Mouse (Mus musculus): ENCODE data around the gene Arsa. TPM values are rescaled to one million over a fixed set of nuclear protein-coding genes. Genes with fewer than 3 reads are reported as not detected.
A peak's percentile ranks its signal among the peaks of the same experiment; 100 is the strongest.

Arsa gene
- polyA plus RNA-seq, 1 experiment from 2014 or later, result 14.1 TPM

DNA sequence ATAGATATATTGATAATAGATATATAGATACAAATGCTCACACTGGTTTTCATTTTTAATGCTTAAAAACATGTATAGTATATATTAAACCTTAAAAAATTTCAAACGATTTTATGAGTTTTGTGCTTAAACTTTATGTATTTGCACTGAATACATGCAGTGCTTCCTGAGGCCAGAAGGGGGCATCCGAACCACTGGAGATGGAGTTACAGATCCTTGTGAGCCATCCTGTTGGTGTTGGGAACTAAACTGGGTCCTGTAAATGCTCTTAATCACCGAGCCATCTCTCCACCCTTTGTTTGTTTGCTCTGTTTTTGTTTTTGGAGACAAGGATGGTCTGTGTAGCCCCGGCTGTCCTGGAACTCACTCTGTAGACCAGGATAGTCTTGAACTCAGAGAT is 17.7 kb upstream of the Arsa start:
- Histone ChIP-seq H3K4me3 (ENCODE audit: control insufficient read depth in 1 of 2, insufficient read depth in 1 of 2, low read depth in 1 of 2, low read length in 2 of 2) (no peak overlapping the region), H3K27ac (replicated peaks in 1 of 2; ENCODE audit: control insufficient read depth in 1 of 2, insufficient read depth in 1 of 2, low read depth in 2 of 2, low read length in 2 of 2) (no peak overlapping the region), H3K9me3 (ENCODE audit: control insufficient read depth, low read length) (peaks cover 4% of the 10 kb centered on the region; the same call in 1 of the 2 replicates), H3K4me2 (ENCODE audit: low read length) (no peak overlapping the region), H3K36me3 (ENCODE audit: control insufficient read depth, insufficient read depth, low read length) (no peaks in the 10 kb centered on the region), H3K27me3 (ENCODE audit: control insufficient read depth, insufficient read depth, low read length) (peaks cover 32% of the 10 kb centered on the region), H3K9ac (ENCODE audit: low read length) (no peak overlapping the region), H3K4me1 (ENCODE audit: control insufficient read depth in 2 of 2, insufficient read depth in 2 of 2, low read length in 2 of 2) (peaks cover 2 to 9% of the 10 kb centered on the region in 2 experiments; a peak in 3 of 4 replicates)
- ATAC-seq (ENCODE audit: insufficient number of reproducible peaks, insufficient read depth, low FRiP score, low read depth), result no peak
- 71% methylated on average over 4 of the region's 4 CpGs for WGBS

DNA sequence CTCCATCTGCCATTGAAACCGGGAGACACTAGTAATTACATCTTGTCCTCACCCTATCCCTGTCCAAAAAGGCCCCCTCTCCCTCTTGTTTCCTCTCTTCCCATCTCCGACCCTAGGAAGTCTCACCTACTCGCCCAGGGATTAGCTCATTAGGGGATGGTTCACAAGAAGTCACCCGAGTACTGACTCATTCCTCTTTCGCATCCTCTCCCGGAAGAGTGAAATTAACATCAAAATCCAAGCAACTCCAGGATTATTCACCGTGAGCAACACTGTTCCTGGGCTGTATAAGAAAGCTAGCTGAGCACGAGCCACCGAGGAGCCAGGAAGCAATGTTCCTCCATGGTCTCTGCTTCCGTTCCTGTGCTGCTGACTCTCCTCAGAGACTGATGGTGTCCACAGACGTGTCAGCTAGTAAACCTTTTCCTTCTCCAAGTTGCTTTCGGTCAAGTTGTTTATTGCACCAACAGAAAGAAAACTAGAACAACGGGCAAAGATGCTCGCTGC is 11.4 kb upstream of the Arsa start:
- no peaks in the 10 kb centered on the region for H3K36me3 ChIP-seq (ENCODE audit: control insufficient read depth, insufficient read depth, low read length)
- peaks cover 4% of the 10 kb centered on the region; the same call in 1 of the 2 replicates for H3K9me3 ChIP-seq (ENCODE audit: control insufficient read depth, low read length)
- no peak for ATAC-seq (ENCODE audit: insufficient number of reproducible peaks, insufficient read depth, low FRiP score, low read depth)
- H3K4me1 ChIP-seq (ENCODE audit: control insufficient read depth in 2 of 2, insufficient read depth in 2 of 2, low read length in 2 of 2), result no peaks in the 10 kb centered on the region
- WGBS, result 27% methylated on average over 14 of the region's 14 CpGs
- no peaks in the 10 kb centered on the region for H3K27me3 ChIP-seq (ENCODE audit: control insufficient read depth, insufficient read depth, low read length)
- no peak overlapping the region for H3K4me2 ChIP-seq (ENCODE audit: low read length)
- H3K4me3 ChIP-seq (ENCODE audit: control insufficient read depth in 1 of 2, insufficient read depth in 1 of 2, low read depth in 1 of 2, low read length in 2 of 2), result no peak overlapping the region
- H3K27ac ChIP-seq (replicated peaks in 1 of 2; ENCODE audit: control insufficient read depth in 1 of 2, insufficient read depth in 1 of 2, low read depth in 2 of 2, low read length in 2 of 2), result no peak overlapping the region
- no peak overlapping the region for H3K9ac ChIP-seq (ENCODE audit: low read length)

- H3K27me3 ChIP-seq (ENCODE audit: control insufficient read depth, insufficient read depth, low read length), result no peaks in the 10 kb centered on the region
- no peaks in the 10 kb centered on the region for H3K4me1 ChIP-seq (ENCODE audit: control insufficient read depth in 2 of 2, insufficient read depth in 2 of 2, low read length in 2 of 2)
- no peak overlapping the region for H3K27ac ChIP-seq (replicated peaks in 1 of 2; ENCODE audit: control insufficient read depth in 1 of 2, insufficient read depth in 1 of 2, low read depth in 2 of 2, low read length in 2 of 2)
- peaks cover 4% of the 10 kb centered on the region; the same call in 1 of the 2 replicates for H3K9me3 ChIP-seq (ENCODE audit: control insufficient read depth, low read length)
- ATAC-seq (ENCODE audit: insufficient number of reproducible peaks, insufficient read depth, low FRiP score, low read depth), result no peak
- H3K4me3 ChIP-seq (ENCODE audit: control insufficient read depth in 1 of 2, insufficient read depth in 1 of 2, low read depth in 1 of 2, low read length in 2 of 2), result no peak overlapping the region
- H3K4me2 ChIP-seq (ENCODE audit: low read length), result no peak overlapping the region
- WGBS, result 50% methylated on average over 12 of the region's 12 CpGs
- no peak overlapping the region for H3K9ac ChIP-seq (ENCODE audit: low read length)
- no peaks in the 10 kb centered on the region for H3K36me3 ChIP-seq (ENCODE audit: control insufficient read depth, insufficient read depth, low read length)
Measured at GRCm38 (mm10) chr15:89488182-89488581, 11.0 kb upstream of the Arsa start.

GRCm38 (mm10) chr15:89480584-89480983 is 3.4 kb upstream of the Arsa start:
- H3K4me3 ChIP-seq (ENCODE audit: control insufficient read depth in 1 of 2, insufficient read depth in 1 of 2, low read depth in 1 of 2, low read length in 2 of 2), result no peak overlapping the region
- H3K27me3 ChIP-seq (ENCODE audit: control insufficient read depth, insufficient read depth, low read length), result no peaks in the 10 kb centered on the region
- H3K36me3 ChIP-seq (ENCODE audit: control insufficient read depth, insufficient read depth, low read length), result no peaks in the 10 kb centered on the region
- no peak overlapping the region for H3K9ac ChIP-seq (ENCODE audit: low read length)
- ATAC-seq (ENCODE audit: insufficient number of reproducible peaks, insufficient read depth, low FRiP score, low read depth), result no peak; the same call in 1 of the 2 replicates
- H3K27ac ChIP-seq (replicated peaks in 1 of 2; ENCODE audit: control insufficient read depth in 1 of 2, insufficient read depth in 1 of 2, low read depth in 2 of 2, low read length in 2 of 2), result peak overlapping the region; percentile 62 to 77
- H3K4me2 ChIP-seq (ENCODE audit: low read length), result no peak overlapping the region
- H3K9me3 ChIP-seq (ENCODE audit: control insufficient read depth, low read length), result no peaks in the 10 kb centered on the region
- WGBS, result 37% methylated on average over 8 of the region's 8 CpGs
- H3K4me1 ChIP-seq (ENCODE audit: control insufficient read depth in 2 of 2, insufficient read depth in 2 of 2, low read length in 2 of 2), result peaks cover 6 to 20% of the 10 kb centered on the region in 2 experiments; a peak in 3 of 4 replicates

- Histone ChIP-seq H3K4me3 (ENCODE audit: control insufficient read depth in 1 of 2, insufficient read depth in 1 of 2, low read depth in 1 of 2, low read length in 2 of 2) (no peak overlapping the region), H3K9ac (ENCODE audit: low read length) (no peak overlapping the region), H3K4me1 (ENCODE audit: control insufficient read depth in 2 of 2, insufficient read depth in 2 of 2, low read length in 2 of 2) (peaks cover 9 to 26% of the 10 kb centered on the region in 2 experiments; a peak in 3 of 4 replicates), H3K4me2 (ENCODE audit: low read length) (no peak overlapping the region), H3K27ac (replicated peaks in 1 of 2; ENCODE audit: control insufficient read depth in 1 of 2, insufficient read depth in 1 of 2, low read depth in 2 of 2, low read length in 2 of 2) (no peak overlapping the region), H3K27me3 (ENCODE audit: control insufficient read depth, insufficient read depth, low read length) (no peaks in the 10 kb centered on the region), H3K36me3 (ENCODE audit: control insufficient read depth, insufficient read depth, low read length) (no peaks in the 10 kb centered on the region), H3K9me3 (ENCODE audit: control insufficient read depth, low read length) (no peaks in the 10 kb centered on the region)
- WGBS, result 80% methylated on average over 3 of the region's 3 CpGs
- ATAC-seq (ENCODE audit: insufficient number of reproducible peaks, insufficient read depth, low FRiP score, low read depth), result no peak
Measured at GRCm38 (mm10) chr15:89478622-89479021, 1.4 kb upstream of the Arsa start.

GRCm38 (mm10) chr15:89477806-89478205 is 581 bp upstream of the Arsa start:
- H3K4me2 ChIP-seq (ENCODE audit: low read length), result peak overlapping the region; percentile 13; the same call in 1 of the 2 replicates
- H3K4me3 ChIP-seq (ENCODE audit: control insufficient read depth in 1 of 2, insufficient read depth in 1 of 2, low read depth in 1 of 2, low read length in 2 of 2), result no peak overlapping the region
- no peaks in the 10 kb centered on the region for H3K36me3 ChIP-seq (ENCODE audit: control insufficient read depth, insufficient read depth, low read length)
- no peak overlapping the region for H3K27ac ChIP-seq (replicated peaks in 1 of 2; ENCODE audit: control insufficient read depth in 1 of 2, insufficient read depth in 1 of 2, low read depth in 2 of 2, low read length in 2 of 2)
- peaks cover 9 to 26% of the 10 kb centered on the region in 2 experiments; a peak in 3 of 4 replicates for H3K4me1 ChIP-seq (ENCODE audit: control insufficient read depth in 2 of 2, insufficient read depth in 2 of 2, low read length in 2 of 2)
- H3K9ac ChIP-seq (ENCODE audit: low read length), result no peak overlapping the region
- no peak for ATAC-seq (ENCODE audit: insufficient number of reproducible peaks, insufficient read depth, low FRiP score, low read depth)
- 51% methylated on average over 8 of the region's 8 CpGs for WGBS
- no peaks in the 10 kb centered on the region for H3K9me3 ChIP-seq (ENCODE audit: control insufficient read depth, low read length)
- H3K27me3 ChIP-seq (ENCODE audit: control insufficient read depth, insufficient read depth, low read length), result no peaks in the 10 kb centered on the region

- H3K36me3 ChIP-seq (ENCODE audit: control insufficient read depth, insufficient read depth, low read length), result no peaks in the 10 kb centered on the region
- peak overlapping the region; percentile 66 to 81 for H3K27ac ChIP-seq (replicated peaks in 1 of 2; ENCODE audit: control insufficient read depth in 1 of 2, insufficient read depth in 1 of 2, low read depth in 2 of 2, low read length in 2 of 2)
- peak overlapping the region; percentile 62 to 84 for H3K4me3 ChIP-seq (ENCODE audit: control insufficient read depth in 1 of 2, insufficient read depth in 1 of 2, low read depth in 1 of 2, low read length in 2 of 2)
- no peak for ATAC-seq (ENCODE audit: insufficient number of reproducible peaks, insufficient read depth, low FRiP score, low read depth)
- peaks cover 9 to 26% of the 10 kb centered on the region in 2 experiments; a peak in 3 of 4 replicates for H3K4me1 ChIP-seq (ENCODE audit: control insufficient read depth in 2 of 2, insufficient read depth in 2 of 2, low read length in 2 of 2)
- no peaks in the 10 kb centered on the region for H3K27me3 ChIP-seq (ENCODE audit: control insufficient read depth, insufficient read depth, low read length)
- 6% methylated on average over 5 of the region's 5 CpGs for WGBS
- no peaks in the 10 kb centered on the region for H3K9me3 ChIP-seq (ENCODE audit: control insufficient read depth, low read length)
- H3K9ac ChIP-seq (ENCODE audit: low read length), result peak overlapping the region; percentile 81
- H3K4me2 ChIP-seq (ENCODE audit: low read length), result peak overlapping the region; percentile 94
Measured at GRCm38 (mm10) chr15:89476475-89476815, 780 bp downstream of the Arsa start.
